Mouse (Mus musculus): ENCODE data around the gene Bbs2.

- no peak for TF ChIP-seq CTCF (IDR thresholded peaks at IDR 0.05; ENCODE audit: low read depth)
- TF ChIP-seq EP300 (IDR thresholded peaks at IDR 0.05; ENCODE audit: low read depth): no peak
Observed at GRCm38 (mm10) chr8:94135556-94135955, 36.8 kb upstream of the Bbs2 start.

All from liver, embryonic 14.5 days (tissue).